Mouse (Mus musculus) mature B cell (primary cell): ENCODE measurements around the gene Vps13c.

Source experiments
- in situ Hi-C: fragments of 300-500 bp; cut with MboI; formaldehyde crosslinking; loops from 2 replicates; pipeline ENCODE4 v1.14.3; 2019

Vps13c gene

GRCm38 (mm10) chr9:67831359-67832045, 8.7 kb upstream of the Vps13c start:
- in situ Hi-C loops, result no loop called here

- in situ Hi-C loops, result no loop called here
These were observed 8.1 kb upstream of the Vps13c start, which contains the start of gene C2cd4a for GRCm38 (mm10) chr9:67832046-67832605. Gene C2cd4a, minus strand, starts transcription at chr9:67832330.

GRCm38 (mm10) chr9:67834535-67834934, 5.7 kb upstream of the Vps13c start:
- in situ Hi-C loops, result no loop called here

- in situ Hi-C loops, result no loop called here
These were observed 2.9 kb upstream of the Vps13c start for GRCm38 (mm10) chr9:67837311-67837710.

GRCm38 (mm10) chr9:67842797-67843196, 2.6 kb downstream of the Vps13c start:
- in situ Hi-C loops, result no loop called here

- in situ Hi-C loops, result no loop called here
These were observed 4.8 kb downstream of the Vps13c start for GRCm38 (mm10) chr9:67845012-67845411.

GRCm38 (mm10) chr9:67845648-67846047, 5.5 kb downstream of the Vps13c start:
- in situ Hi-C loops, result no loop called here

GRCm38 (mm10) chr9:67846089-67846488, 5.9 kb downstream of the Vps13c start:
- in situ Hi-C loops, result no loop called here

GRCm38 (mm10) chr9:67847606-67848005, 7.4 kb downstream of the Vps13c start:
- in situ Hi-C loops, result no loop called here

- in situ Hi-C loops, result no loop called here
These were observed 9.2 kb downstream of the Vps13c start for GRCm38 (mm10) chr9:67849397-67849796.

GRCm38 (mm10) chr9:67849846-67850245, 9.7 kb downstream of the Vps13c start:
- in situ Hi-C loops, result no loop called here

GRCm38 (mm10) chr9:67851150-67851549, 11.0 kb downstream of the Vps13c start:
- in situ Hi-C loops, result no loop called here

GRCm38 (mm10) chr9:67860273-67860672, 20.1 kb downstream of the Vps13c start:
- in situ Hi-C loops, result no loop called here

GRCm38 (mm10) chr9:67863332-67863731, 23.1 kb downstream of the Vps13c start:
- in situ Hi-C loops, result no loop called here

GRCm38 (mm10) chr9:67864011-67864410, 23.8 kb downstream of the Vps13c start:
- in situ Hi-C loops, result no loop called here

- in situ Hi-C loops, result no loop called here
These were observed 25.2 kb downstream of the Vps13c start for GRCm38 (mm10) chr9:67865411-67865810.

- in situ Hi-C loops, result no loop called here
These were observed 27.2 kb downstream of the Vps13c start for GRCm38 (mm10) chr9:67867411-67867810.

- in situ Hi-C loops, result no loop called here
These were observed 29.7 kb downstream of the Vps13c start for GRCm38 (mm10) chr9:67869691-67870450.

- in situ Hi-C loops, result no loop called here
These were observed 34.5 kb downstream of the Vps13c start for GRCm38 (mm10) chr9:67874522-67875222.

- in situ Hi-C loops, result no loop called here
These were observed 35.1 kb downstream of the Vps13c start for GRCm38 (mm10) chr9:67875337-67875736.

GRCm38 (mm10) chr9:67877081-67877718, 37.0 kb downstream of the Vps13c start:
- in situ Hi-C loops, result no loop called here
